Mouse (Mus musculus): Measurements from ENCODE around the gene Dhx36. TPM values are rescaled to one million over a fixed set of nuclear protein-coding genes. Genes with fewer than 3 reads are reported as not detected.

Gene Dhx36
- polyA plus RNA-seq, 1 experiment from 2014 or later: 25.1 TPM

GRCm38 (mm10) chr3:62449871-62450496, 56.8 kb downstream of the Dhx36 start:
- Histone ChIP-seq H3K27ac (replicated peaks in 1 of 2; ENCODE audit: control insufficient read depth in 1 of 2, insufficient read depth in 1 of 2, low read depth in 2 of 2, low read length in 2 of 2) (no peak overlapping the region), H3K4me1 (ENCODE audit: control insufficient read depth in 2 of 2, insufficient read depth in 2 of 2, low read length in 2 of 2) (peaks cover 4 to 5% of the 10 kb centered on the region in 2 experiments; a peak in 3 of 4 replicates), H3K4me2 (ENCODE audit: low read length) (no peak overlapping the region), H3K9me3 (ENCODE audit: control insufficient read depth, low read length) (no peaks in the 10 kb centered on the region), H3K36me3 (ENCODE audit: control insufficient read depth, insufficient read depth, low read length) (0 out of 2 replicates have a peak, but pooled peaks cover 5% of the 10 kb centered on the region), H3K9ac (ENCODE audit: low read length) (no peak overlapping the region), H3K27me3 (ENCODE audit: control insufficient read depth, insufficient read depth, low read length) (no peaks in the 10 kb centered on the region), H3K4me3 (ENCODE audit: control insufficient read depth in 1 of 2, insufficient read depth in 1 of 2, low read depth in 1 of 2, low read length in 2 of 2) (no peak overlapping the region)
- 91% methylated on average over 4 of the region's 4 CpGs for WGBS
- ATAC-seq (ENCODE audit: insufficient number of reproducible peaks, insufficient read depth, low FRiP score, low read depth): no peak

DNA sequence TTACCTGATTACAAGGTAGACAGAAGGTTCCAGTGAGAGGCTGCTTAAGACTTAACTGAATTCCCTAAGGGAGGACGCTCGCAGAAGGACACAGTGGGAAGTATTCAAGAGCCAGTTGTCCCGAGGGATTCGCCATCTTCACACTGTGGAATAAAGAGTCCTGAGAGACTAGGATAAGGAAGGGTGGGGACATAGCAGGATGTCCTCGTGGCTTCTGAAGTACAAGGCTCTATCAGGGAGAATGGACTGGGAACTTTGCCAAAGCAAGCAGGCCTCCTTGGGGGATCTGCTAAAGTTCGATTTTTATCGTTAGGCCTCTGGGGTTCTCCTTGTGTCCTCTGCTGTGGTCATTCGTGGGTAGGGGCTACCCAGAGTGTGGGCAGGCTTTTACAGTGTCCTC, 59.7 kb downstream of the Dhx36 start:
- no peaks in the 10 kb centered on the region for H3K27me3 ChIP-seq (ENCODE audit: control insufficient read depth, insufficient read depth, low read length)
- H3K36me3 ChIP-seq (ENCODE audit: control insufficient read depth, insufficient read depth, low read length): 0 out of 2 replicates have a peak, but pooled peaks cover 5% of the 10 kb centered on the region
- no peak overlapping the region for H3K4me3 ChIP-seq (ENCODE audit: control insufficient read depth in 1 of 2, insufficient read depth in 1 of 2, low read depth in 1 of 2, low read length in 2 of 2)
- H3K4me1 ChIP-seq (ENCODE audit: control insufficient read depth in 2 of 2, insufficient read depth in 2 of 2, low read length in 2 of 2): peaks cover 4% of the 10 kb centered on the region in 2 experiments; a peak in 2 of 4 replicates
- ATAC-seq (ENCODE audit: insufficient number of reproducible peaks, insufficient read depth, low FRiP score, low read depth): no peak
- no peaks in the 10 kb centered on the region for H3K9me3 ChIP-seq (ENCODE audit: control insufficient read depth, low read length)
- no peak overlapping the region for H3K4me2 ChIP-seq (ENCODE audit: low read length)
- WGBS: 48% methylated on average over 8 of the region's 8 CpGs
- no peak overlapping the region for H3K27ac ChIP-seq (replicated peaks in 1 of 2; ENCODE audit: control insufficient read depth in 1 of 2, insufficient read depth in 1 of 2, low read depth in 2 of 2, low read length in 2 of 2)
- H3K9ac ChIP-seq (ENCODE audit: low read length): no peak overlapping the region

DNA sequence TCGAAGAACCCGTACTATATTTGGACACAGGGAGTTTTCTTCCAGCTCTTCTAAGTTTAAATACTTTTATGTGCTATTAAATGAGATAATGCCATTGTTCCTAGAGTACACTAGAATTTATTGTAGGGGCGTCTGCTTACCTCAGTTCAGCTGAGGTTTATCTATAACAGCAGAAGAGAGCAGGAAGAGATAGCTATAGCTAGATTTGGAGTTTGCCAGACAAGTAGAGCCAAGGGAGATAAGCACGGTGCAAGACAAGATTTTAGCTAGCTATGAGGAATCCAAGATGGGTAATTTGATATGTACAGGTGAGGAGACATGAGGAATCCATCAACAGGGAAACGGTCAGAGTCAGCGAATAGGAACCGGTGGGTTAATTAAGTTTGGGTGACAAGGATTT, 60.5 kb downstream of the Dhx36 start:
- H3K27me3 ChIP-seq (ENCODE audit: control insufficient read depth, insufficient read depth, low read length): no peaks in the 10 kb centered on the region
- H3K4me3 ChIP-seq (ENCODE audit: control insufficient read depth in 1 of 2, insufficient read depth in 1 of 2, low read depth in 1 of 2, low read length in 2 of 2): no peak overlapping the region
- H3K4me2 ChIP-seq (ENCODE audit: low read length): no peak overlapping the region
- no peak overlapping the region for H3K27ac ChIP-seq (replicated peaks in 1 of 2; ENCODE audit: control insufficient read depth in 1 of 2, insufficient read depth in 1 of 2, low read depth in 2 of 2, low read length in 2 of 2)
- H3K4me1 ChIP-seq (ENCODE audit: control insufficient read depth in 2 of 2, insufficient read depth in 2 of 2, low read length in 2 of 2): peaks cover 1 to 4% of the 10 kb centered on the region in 2 experiments; a peak in 2 of 4 replicates
- H3K9ac ChIP-seq (ENCODE audit: low read length): no peak overlapping the region
- no peak for ATAC-seq (ENCODE audit: insufficient number of reproducible peaks, insufficient read depth, low FRiP score, low read depth)
- H3K9me3 ChIP-seq (ENCODE audit: control insufficient read depth, low read length): no peaks in the 10 kb centered on the region
- H3K36me3 ChIP-seq (ENCODE audit: control insufficient read depth, insufficient read depth, low read length): 0 out of 2 replicates have a peak, but pooled peaks cover 5% of the 10 kb centered on the region
- 65% methylated on average over 7 of the region's 7 CpGs for WGBS

GRCm38 (mm10) chr3:62443582-62444194, 63.1 kb downstream of the Dhx36 start:
- no peak for ATAC-seq (ENCODE audit: insufficient number of reproducible peaks, insufficient read depth, low FRiP score, low read depth)
- Histone ChIP-seq H3K27ac (replicated peaks in 1 of 2; ENCODE audit: control insufficient read depth in 1 of 2, insufficient read depth in 1 of 2, low read depth in 2 of 2, low read length in 2 of 2) (no peak overlapping the region; a peak in 1 of 4 replicates), H3K4me3 (ENCODE audit: control insufficient read depth in 1 of 2, insufficient read depth in 1 of 2, low read depth in 1 of 2, low read length in 2 of 2) (no peak overlapping the region), H3K4me1 (ENCODE audit: control insufficient read depth in 2 of 2, insufficient read depth in 2 of 2, low read length in 2 of 2) (peaks cover 0 to 4% of the 10 kb centered on the region in 2 experiments; a peak in 1 of 4 replicates), H3K9me3 (ENCODE audit: control insufficient read depth, low read length) (no peaks in the 10 kb centered on the region), H3K36me3 (ENCODE audit: control insufficient read depth, insufficient read depth, low read length) (0 out of 2 replicates have a peak, but pooled peaks cover 5% of the 10 kb centered on the region), H3K9ac (ENCODE audit: low read length) (no peak overlapping the region), H3K4me2 (ENCODE audit: low read length) (no peak overlapping the region), H3K27me3 (ENCODE audit: control insufficient read depth, insufficient read depth, low read length) (no peaks in the 10 kb centered on the region)
- WGBS: 70% methylated on average over 12 of the region's 12 CpGs

- Histone ChIP-seq H3K4me2 (ENCODE audit: low read length) (no peak overlapping the region), H3K9ac (ENCODE audit: low read length) (no peak overlapping the region), H3K27ac (replicated peaks in 1 of 2; ENCODE audit: control insufficient read depth in 1 of 2, insufficient read depth in 1 of 2, low read depth in 2 of 2, low read length in 2 of 2) (no peak overlapping the region), H3K4me3 (ENCODE audit: control insufficient read depth in 1 of 2, insufficient read depth in 1 of 2, low read depth in 1 of 2, low read length in 2 of 2) (no peak overlapping the region), H3K36me3 (ENCODE audit: control insufficient read depth, insufficient read depth, low read length) (no peaks in the 10 kb centered on the region), H3K9me3 (ENCODE audit: control insufficient read depth, low read length) (no peaks in the 10 kb centered on the region), H3K4me1 (ENCODE audit: control insufficient read depth in 2 of 2, insufficient read depth in 2 of 2, low read length in 2 of 2) (no peaks in the 10 kb centered on the region), H3K27me3 (ENCODE audit: control insufficient read depth, insufficient read depth, low read length) (no peaks in the 10 kb centered on the region)
- no peak for ATAC-seq (ENCODE audit: insufficient number of reproducible peaks, insufficient read depth, low FRiP score, low read depth)
- 58% methylated on average over 5 of the region's 5 CpGs for WGBS
Observed at GRCm38 (mm10) chr3:62440431-62440969, 66.3 kb downstream of the Dhx36 start.

DNA sequence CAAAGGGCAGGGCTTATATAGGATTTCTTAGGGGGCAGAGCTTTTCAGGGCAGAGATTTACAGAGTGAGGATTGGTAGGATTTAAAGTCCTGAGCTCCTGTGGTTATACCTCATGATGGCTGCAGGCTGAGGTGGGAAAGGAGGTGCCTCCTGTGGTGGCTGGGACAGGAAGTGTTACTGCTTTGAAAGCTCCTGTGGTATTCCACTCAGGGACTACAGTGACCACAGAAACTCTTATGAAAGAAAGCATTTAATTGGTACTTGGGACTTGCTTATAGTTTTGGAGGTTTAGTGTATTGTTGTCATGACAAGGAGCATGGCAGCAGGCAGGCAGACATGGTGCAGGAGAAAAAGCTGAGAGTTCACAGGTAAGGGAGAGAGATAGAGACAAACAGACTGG, 70.9 kb downstream of the Dhx36 start:
- Histone ChIP-seq H3K4me3 (ENCODE audit: control insufficient read depth in 1 of 2, insufficient read depth in 1 of 2, low read depth in 1 of 2, low read length in 2 of 2) (no peak overlapping the region), H3K27ac (replicated peaks in 1 of 2; ENCODE audit: control insufficient read depth in 1 of 2, insufficient read depth in 1 of 2, low read depth in 2 of 2, low read length in 2 of 2) (no peak overlapping the region), H3K9me3 (ENCODE audit: control insufficient read depth, low read length) (no peaks in the 10 kb centered on the region), H3K9ac (ENCODE audit: low read length) (no peak overlapping the region), H3K4me1 (ENCODE audit: control insufficient read depth in 2 of 2, insufficient read depth in 2 of 2, low read length in 2 of 2) (no peaks in the 10 kb centered on the region), H3K4me2 (ENCODE audit: low read length) (no peak overlapping the region), H3K27me3 (ENCODE audit: control insufficient read depth, insufficient read depth, low read length) (no peaks in the 10 kb centered on the region), H3K36me3 (ENCODE audit: control insufficient read depth, insufficient read depth, low read length) (no peaks in the 10 kb centered on the region)
- ATAC-seq (ENCODE audit: insufficient number of reproducible peaks, insufficient read depth, low FRiP score, low read depth): no peak

GRCm38 (mm10) chr3:62433675-62434074, 73.1 kb downstream of the Dhx36 start:
- no peak overlapping the region for H3K4me3 ChIP-seq (ENCODE audit: control insufficient read depth in 1 of 2, insufficient read depth in 1 of 2, low read depth in 1 of 2, low read length in 2 of 2)
- no peak for ATAC-seq (ENCODE audit: insufficient number of reproducible peaks, insufficient read depth, low FRiP score, low read depth)
- H3K4me1 ChIP-seq (ENCODE audit: control insufficient read depth in 2 of 2, insufficient read depth in 2 of 2, low read length in 2 of 2): no peaks in the 10 kb centered on the region
- no peak overlapping the region for H3K27ac ChIP-seq (replicated peaks in 1 of 2; ENCODE audit: control insufficient read depth in 1 of 2, insufficient read depth in 1 of 2, low read depth in 2 of 2, low read length in 2 of 2)
- no peaks in the 10 kb centered on the region for H3K36me3 ChIP-seq (ENCODE audit: control insufficient read depth, insufficient read depth, low read length)
- WGBS: 35% methylated on average over 4 of the region's 4 CpGs
- no peak overlapping the region for H3K9ac ChIP-seq (ENCODE audit: low read length)
- no peak overlapping the region for H3K4me2 ChIP-seq (ENCODE audit: low read length)
- no peaks in the 10 kb centered on the region for H3K9me3 ChIP-seq (ENCODE audit: control insufficient read depth, low read length)
- H3K27me3 ChIP-seq (ENCODE audit: control insufficient read depth, insufficient read depth, low read length): no peaks in the 10 kb centered on the region

Measured in heart, embryonic 14.5 days (tissue).